Mouse (Mus musculus) cerebellum, adult 18-20 months (tissue): ENCODE measurements at regions not wholly inside any gene's neighbourhood (a gene's known extent, or its start where the extent isn't known, plus 50 kb on each side); places are given as distances from the start of the nearest gene placed in this dataset.
A peak's percentile ranks its signal among the peaks of the same experiment; 100 is the strongest.

Source experiments
- DNase-seq, 2 experiments: peaks; one replicate each; pipeline ENCODE4 v3.0.0; 2021

- DNase-seq = no peak
These were observed 162.6 kb downstream of the H2al1j start for GRCm38 (mm10) chrX:11490146-11490693.

GRCm38 (mm10) chrX:11491235-11491634, 163.6 kb downstream of the H2al1j start:
- DNase-seq = no peak

- DNase-seq = no peak
These were observed 164.2 kb downstream of the H2al1j start for GRCm38 (mm10) chrX:11491676-11492391.

GRCm38 (mm10) chrX:11493526-11494245, 166.1 kb downstream of the H2al1j start:
- DNase-seq = peak in 1 of 2 experiments; percentile 9

GRCm38 (mm10) chrX:11494246-11494630, 166.6 kb downstream of the H2al1j start:
- DNase-seq = no peak

GRCm38 (mm10) chrX:11512439-11512838, 184.8 kb downstream of the H2al1j start:
- DNase-seq = no peak

GRCm38 (mm10) chrX:11512928-11513327, 185.3 kb downstream of the H2al1j start:
- DNase-seq = no peak

GRCm38 (mm10) chrX:11523791-11524190, 196.2 kb downstream of the H2al1j start:
- no peak for DNase-seq

- no peak for DNase-seq
These were observed 197.7 kb downstream of the H2al1j start for GRCm38 (mm10) chrX:11525326-11525725.

GRCm38 (mm10) chrX:11528589-11528988, 201.0 kb downstream of the H2al1j start:
- DNase-seq = no peak

GRCm38 (mm10) chrX:11529221-11529620, 201.6 kb downstream of the H2al1j start:
- DNase-seq = no peak

GRCm38 (mm10) chrX:11532817-11533216, 205.2 kb downstream of the H2al1j start:
- DNase-seq = no peak

- no peak for DNase-seq
These were observed 206.2 kb downstream of the H2al1j start for GRCm38 (mm10) chrX:11533871-11534270.

GRCm38 (mm10) chrX:11541011-11541410, 213.4 kb downstream of the H2al1j start:
- DNase-seq = no peak

GRCm38 (mm10) chrX:11550164-11550851, 222.7 kb downstream of the H2al1j start:
- no peak for DNase-seq

GRCm38 (mm10) chrX:11552177-11552576, 224.6 kb downstream of the H2al1j start:
- DNase-seq = no peak

- peak in 1 of 2 experiments; percentile 6 for DNase-seq
These were observed 227.5 kb downstream of the H2al1j start for GRCm38 (mm10) chrX:11555035-11555570.

GRCm38 (mm10) chrX:11558260-11558659, 230.6 kb downstream of the H2al1j start:
- DNase-seq = no peak

GRCm38 (mm10) chrX:11560550-11561276, 233.1 kb downstream of the H2al1j start:
- DNase-seq = no peak

GRCm38 (mm10) chrX:11565888-11566287, 238.3 kb downstream of the H2al1j start:
- no peak for DNase-seq

GRCm38 (mm10) chrX:11567827-11568226, 240.2 kb downstream of the H2al1j start:
- DNase-seq = no peak

GRCm38 (mm10) chrX:11568262-11568661, 240.6 kb downstream of the H2al1j start:
- DNase-seq = no peak
